Mouse (Mus musculus) adrenal gland, postnatal 0 days (tissue): ENCODE results near the gene Ubac2. TPM values are rescaled to one million over a fixed set of nuclear protein-coding genes. Genes with fewer than 3 reads are reported as not detected.

Experiments
- polyA plus RNA-seq: library from polyadenylated mRNA; unstranded; fragments of >200 nt; fragmentation: Nextera tagmentation; extraction: Ambion mirVana; gene quantifications from 2 replicates; pipeline ENCODE4 v1.2.1, GENCODE M21; 2015

Gene Ubac2
- polyA plus RNA-seq, result 28.0 and 39.9 TPM in 2 replicates

GRCm38 (mm10) chr14:121878176-121878858 is at the start of gene Ubac2:
TSS of gene Ubac2 (plus strand) at chr14:121878620.

GRCm38 (mm10) chr14:121915621-121916020 is 37.2 kb downstream of the Ubac2 start, which contains the start of gene Gpr18:
TSS of gene Gpr18 (minus strand) at chr14:121915781.

GRCm38 (mm10) chr14:121964990-121965389 is 86.6 kb downstream of the Ubac2 start, which contains the start of gene Gpr183:
TSS of gene Gpr183 (minus strand) at chr14:121965195.

GRCm38 (mm10) chr14:122034451-122034850 is 156.0 kb downstream of the Ubac2 start, which contains the start of gene Timm8a2:
TSS of gene Timm8a2 (plus strand) at chr14:122034674.

Other genes starting within 250 kb of the Ubac2 start
- gene Dock9, start 80.8 kb upstream of the Ubac2 start, polyA plus RNA-seq, result 5.6 and 8.6 TPM in 2 replicates
- 0.23 TPM in 1 of 2 replicates, not detected in the other for gene Gpr18, start 37.2 kb downstream of the Ubac2 start, polyA plus RNA-seq
- 0.85 and 1.1 TPM in 2 replicates for gene Gpr183, start 86.6 kb downstream of the Ubac2 start, polyA plus RNA-seq
- not detected in 2 replicates for gene Timm8a2, start 156.1 kb downstream of the Ubac2 start, polyA plus RNA-seq
- gene Tm9sf2, start 228.4 kb downstream of the Ubac2 start, polyA plus RNA-seq, result 115 and 184 TPM in 2 replicates